Mouse (Mus musculus): ENCODE results near the gene Mei1.

Mei1 gene

GRCm38 (mm10) chr15:82175091-82175490, 105.3 kb downstream of the Mei1 start:
- DNase-seq (ENCODE audit: low spot score) = no peak

All from retina, embryonic 14.5 days (tissue).